Mouse (Mus musculus): ENCODE results near the gene Vsig2.

Gene Vsig2

GRCm38 (mm10) chr9:37536851-37537250 lies 2.2 kb upstream of the Vsig2 start:
- no peak for DNase-seq (ENCODE audit: low spot score)

- DNase-seq (ENCODE audit: low spot score) = no peak
These were observed 1.3 kb upstream of the Vsig2 start for GRCm38 (mm10) chr9:37537658-37538250.

- DNase-seq (ENCODE audit: low spot score) = no peak
These were observed 1.2 kb downstream of the Vsig2 start for GRCm38 (mm10) chr9:37540226-37540625.

- DNase-seq (ENCODE audit: low spot score) = no peak
These were observed 1.9 kb downstream of the Vsig2 start for GRCm38 (mm10) chr9:37540701-37541575.

GRCm38 (mm10) chr9:37541851-37542642 lies 3.0 kb downstream of the Vsig2 start:
- DNase-seq (ENCODE audit: low spot score) = no peak

- no peak for DNase-seq (ENCODE audit: low spot score)
These were observed 4.9 kb downstream of the Vsig2 start for GRCm38 (mm10) chr9:37543869-37544440.

GRCm38 (mm10) chr9:37544447-37545165 lies 5.6 kb downstream of the Vsig2 start:
- no peak for DNase-seq (ENCODE audit: low spot score)

GRCm38 (mm10) chr9:37545166-37545610 lies 6.1 kb downstream of the Vsig2 start:
- no peak for DNase-seq (ENCODE audit: low spot score)

- no peak for DNase-seq (ENCODE audit: low spot score)
These were observed 6.9 kb downstream of the Vsig2 start for GRCm38 (mm10) chr9:37545847-37546452.

- DNase-seq (ENCODE audit: low spot score) = no peak
These were observed 7.8 kb downstream of the Vsig2 start for GRCm38 (mm10) chr9:37546889-37547288.

- DNase-seq (ENCODE audit: low spot score) = no peak
These were observed 11.4 kb downstream of the Vsig2 start for GRCm38 (mm10) chr9:37550435-37550834.

- DNase-seq (ENCODE audit: low spot score) = no peak
These were observed 12.9 kb downstream of the Vsig2 start for GRCm38 (mm10) chr9:37551751-37552531.

- no peak for DNase-seq (ENCODE audit: low spot score)
These were observed 13.7 kb downstream of the Vsig2 start, which contains the start of gene Nrgn for GRCm38 (mm10) chr9:37552536-37553293. Gene Nrgn (minus strand): TSS chr9:37552904.

GRCm38 (mm10) chr9:37554279-37554678 lies 15.2 kb downstream of the Vsig2 start:
- DNase-seq (ENCODE audit: low spot score) = no peak

GRCm38 (mm10) chr9:37554838-37555748 lies 16.0 kb downstream of the Vsig2 start, which contains the start of gene Siae:
Gene Siae (plus strand): TSS chr9:37555698.
- DNase-seq (ENCODE audit: low spot score) = no peak

GRCm38 (mm10) chr9:37556366-37556765 lies 17.3 kb downstream of the Vsig2 start:
- DNase-seq (ENCODE audit: low spot score) = no peak

GRCm38 (mm10) chr9:37560617-37561016 lies 21.6 kb downstream of the Vsig2 start:
- no peak for DNase-seq (ENCODE audit: low spot score)

GRCm38 (mm10) chr9:37563805-37564204 lies 24.8 kb downstream of the Vsig2 start:
- DNase-seq (ENCODE audit: low spot score) = no peak

All from layer of hippocampus, adult 9-10 months (tissue).